Mouse (Mus musculus) neural tube, embryonic 14.5 days (tissue): ENCODE measurements at regions not wholly inside any gene's neighbourhood (a gene's known extent, or its start where the extent isn't known, plus 50 kb on each side); places are given as distances from the start of the nearest gene placed in this dataset.

Source experiments
- ATAC-seq: fragments of 200-750 bp; cut with Nextera tagmentation; 2 replicates; pipeline ENCODE4 v1.8.0; 2017; ENCODE audit warnings: low read depth, mild to moderate bottlenecking, moderate TSS enrichment, moderate library complexity
- H3K27ac ChIP-seq: fragments of 300-500 bp; sonication (generic); 2 replicates; pipeline ENCODE4 v1.5.1; 2014; ENCODE audit warnings: low read depth, mild to moderate bottlenecking, control low read depth, low read length, moderate library complexity, mixed read lengths
- H3K27me3 ChIP-seq: fragments of 300-500 bp; sonication (generic); 2 replicates; pipeline ENCODE4 v1.6.1; 2014; ENCODE audit warnings: low read length; ENCODE audit not compliant: control insufficient read depth, insufficient read depth
- H3K36me3 ChIP-seq: fragments of 300-500 bp; sonication (generic); 2 replicates; pipeline ENCODE4 v1.6.1; 2014; ENCODE audit warnings: low read length, mixed read lengths; ENCODE audit not compliant: control insufficient read depth, insufficient read depth
- H3K4me1 ChIP-seq: fragments of 300-500 bp; sonication (generic); 2 replicates; pipeline ENCODE4 v1.6.1; 2014; ENCODE audit warnings: low read length; ENCODE audit not compliant: control insufficient read depth, insufficient read depth
- H3K4me2 ChIP-seq: fragments of 300-500 bp; sonication (generic); 2 replicates; pipeline ENCODE4 v1.6.1; 2014; ENCODE audit warnings: mild to moderate bottlenecking, low read depth, low read length, control low read depth
- H3K4me3 ChIP-seq: fragments of 300-500 bp; sonication (generic); 2 replicates; pipeline ENCODE4 v1.5.1; 2014; ENCODE audit warnings: low read depth, low read length, control low read depth, mixed read lengths
- H3K9ac ChIP-seq: fragments of 300-500 bp; sonication (generic); replicated peaks from 2 replicates; pipeline ENCODE4 v1.6.1; 2014; ENCODE audit warnings: low read depth, mild to moderate bottlenecking, control low read depth, low read length, mixed read lengths
- H3K9me3 ChIP-seq: fragments of 300-500 bp; sonication (generic); 2 replicates; pipeline ENCODE4 v1.6.1; 2016; ENCODE audit warnings: low read length; ENCODE audit not compliant: control insufficient read depth
- WGBS: fragments of 180-500 bp; shearing (Covaris S2); extraction: QIAGEN DNeasy Blood & Tissue Kit; methylation state at CpG from one replicate; pipeline ENCODE4 v1.1.7; 2014; 5-methylcytosine and 5-hydroxymethylcytosine counted together

- WGBS = no CpG with 5 or more reads among the region's 2 CpGs
- H3K4me2 ChIP-seq = no peak overlapping the region
- no peaks in the 10 kb centered on the region for H3K4me1 ChIP-seq
- H3K27me3 ChIP-seq = no peaks in the 10 kb centered on the region
- H3K4me3 ChIP-seq = no peak overlapping the region
- no peak for ATAC-seq
- peak overlapping the region; percentile 44; the same call in 1 of the 2 replicates for H3K27ac ChIP-seq
- no peaks in the 10 kb centered on the region for H3K9me3 ChIP-seq
- H3K9ac ChIP-seq = no peak overlapping the region
- H3K36me3 ChIP-seq = no peaks in the 10 kb centered on the region
Observed at GRCm38 (mm10) chr8:128024774-128025222, 333.6 kb upstream of the Nrp1 start.

GRCm38 (mm10) chr8:128025251-128025856, 333.1 kb upstream of the Nrp1 start:
- peak; percentile 63; the same call in 1 of the 2 replicates for ATAC-seq
- H3K9ac ChIP-seq = no peak overlapping the region
- H3K4me1 ChIP-seq = no peaks in the 10 kb centered on the region
- H3K27me3 ChIP-seq = no peaks in the 10 kb centered on the region
- no peak overlapping the region for H3K4me3 ChIP-seq
- no peaks in the 10 kb centered on the region for H3K36me3 ChIP-seq
- peak overlapping the region; percentile 44; the same call in 1 of the 2 replicates for H3K27ac ChIP-seq
- H3K9me3 ChIP-seq = no peaks in the 10 kb centered on the region
- H3K4me2 ChIP-seq = no peak overlapping the region
- WGBS = 46% methylated on average over 7 of the region's 7 CpGs

- Histone ChIP-seq H3K27me3 (no peaks in the 10 kb centered on the region), H3K4me3 (no peak overlapping the region), H3K9ac (no peak overlapping the region), H3K4me1 (no peaks in the 10 kb centered on the region), H3K27ac (no peak overlapping the region), H3K36me3 (no peaks in the 10 kb centered on the region), H3K9me3 (no peaks in the 10 kb centered on the region), H3K4me2 (no peak overlapping the region)
- 62% methylated on average over 2 of the region's 2 CpGs for WGBS
- no peak for ATAC-seq
Observed at GRCm38 (mm10) chr8:128026981-128027380, 331.4 kb upstream of the Nrp1 start.

GRCm38 (mm10) chr8:128030335-128031280, 327.8 kb upstream of the Nrp1 start:
- ATAC-seq = peak; percentile 46; the same call in 1 of the 2 replicates
- H3K36me3 ChIP-seq = no peaks in the 10 kb centered on the region
- no peaks in the 10 kb centered on the region for H3K27me3 ChIP-seq
- 61% methylated on average over 24 of the region's 24 CpGs for WGBS
- H3K9me3 ChIP-seq = no peaks in the 10 kb centered on the region
- no peak overlapping the region for H3K9ac ChIP-seq
- peak overlapping the region; percentile 5; the same call in 1 of the 2 replicates for H3K4me2 ChIP-seq
- peak overlapping the region; percentile 58; the same call in 1 of the 2 replicates for H3K27ac ChIP-seq
- H3K4me1 ChIP-seq = no peaks in the 10 kb centered on the region
- no peak overlapping the region for H3K4me3 ChIP-seq

- Histone ChIP-seq H3K27me3 (no peaks in the 10 kb centered on the region), H3K4me1 (no peaks in the 10 kb centered on the region), H3K9ac (no peak overlapping the region), H3K9me3 (no peaks in the 10 kb centered on the region), H3K36me3 (no peaks in the 10 kb centered on the region), H3K27ac (no peak overlapping the region), H3K4me2 (no peak overlapping the region), H3K4me3 (no peak overlapping the region)
- no peak for ATAC-seq
- 86% methylated on average over 6 of the region's 6 CpGs for WGBS
Observed at GRCm38 (mm10) chr8:128034127-128034526, 324.3 kb upstream of the Nrp1 start.

- WGBS = 75% methylated on average over 3 of the region's 3 CpGs
- ATAC-seq = no peak
Observed at GRCm38 (mm10) chr8:128035672-128036071, 322.7 kb upstream of the Nrp1 start.

GRCm38 (mm10) chr8:128039341-128040064, 318.9 kb upstream of the Nrp1 start:
- Histone ChIP-seq H3K4me2 (no peak overlapping the region), H3K27ac (no peak overlapping the region), H3K9ac (no peak overlapping the region), H3K27me3 (no peaks in the 10 kb centered on the region), H3K4me3 (no peak overlapping the region), H3K36me3 (no peaks in the 10 kb centered on the region), H3K9me3 (no peaks in the 10 kb centered on the region), H3K4me1 (no peaks in the 10 kb centered on the region)
- no peak for ATAC-seq
- WGBS = 86% methylated on average over 6 of the region's 6 CpGs

More at GRCm38 (mm10) chr8:128035672-128036071, 322.7 kb upstream of the Nrp1 start:
- H3K9ac ChIP-seq = no peak overlapping the region
- no peaks in the 10 kb centered on the region for H3K4me1 ChIP-seq
- no peak overlapping the region for H3K4me3 ChIP-seq
- no peaks in the 10 kb centered on the region for H3K9me3 ChIP-seq
- no peak overlapping the region for H3K4me2 ChIP-seq
- H3K27me3 ChIP-seq = no peaks in the 10 kb centered on the region
- H3K36me3 ChIP-seq = no peaks in the 10 kb centered on the region
- H3K27ac ChIP-seq = no peak overlapping the region; the same call in 1 of the 2 replicates

- no peaks in the 10 kb centered on the region for H3K4me1 ChIP-seq
- no peaks in the 10 kb centered on the region for H3K9me3 ChIP-seq
- no peak overlapping the region for H3K4me3 ChIP-seq
- 63% methylated on average over 2 of the region's 2 CpGs for WGBS
- no peak overlapping the region for H3K27ac ChIP-seq
- H3K9ac ChIP-seq = no peak overlapping the region
- H3K27me3 ChIP-seq = no peaks in the 10 kb centered on the region
- H3K36me3 ChIP-seq = no peaks in the 10 kb centered on the region
- ATAC-seq = no peak
- no peak overlapping the region for H3K4me2 ChIP-seq
Observed at GRCm38 (mm10) chr8:128042877-128043276, 315.5 kb upstream of the Nrp1 start.
